Mouse (Mus musculus) forebrain, embryonic 11.5 days (tissue): ENCODE measurements at regions not wholly inside any gene's neighbourhood (a gene's known extent, or its start where the extent isn't known, plus 50 kb on each side); places are given as distances from the start of the nearest gene placed in this dataset.
"Not testable (repeated sequence)": the region's sequence is repeated elsewhere in the genome, so short reads cannot be mapped to it uniquely, and the experiment has no call there.

ENCODE experiments used
- ATAC-seq: fragments of 200-750 bp; cut with Nextera tagmentation; replicated peaks from 2 replicates; pipeline ENCODE4 v1.8.0; 2017; ENCODE audit warnings: moderate TSS enrichment; ENCODE audit not compliant: low FRiP score
- DNase-seq: peaks from one replicate; pipeline ENCODE4 v3.0.0-alpha.2; 2017; ENCODE audit warnings: low spot score
- H3K27ac ChIP-seq: fragments of 300-500 bp; sonication (generic); 2 replicates; pipeline ENCODE4 v1.5.1; 2014; ENCODE audit warnings: low read depth, low read length
- H3K27me3 ChIP-seq: fragments of 300-500 bp; sonication (generic); 2 replicates; pipeline ENCODE4 v1.6.1; 2014; ENCODE audit warnings: mild to moderate bottlenecking, low read length, mixed read lengths; ENCODE audit not compliant: control insufficient read depth, insufficient read depth
- H3K36me3 ChIP-seq: fragments of 300-500 bp; sonication (generic); 2 replicates; pipeline ENCODE4 v1.6.1; 2014; ENCODE audit warnings: mild to moderate bottlenecking, low read length, moderate library complexity, mixed read lengths; ENCODE audit not compliant: control insufficient read depth, insufficient read depth
- H3K4me1 ChIP-seq: fragments of 300-500 bp; sonication (generic); replicated peaks from 2 replicates; pipeline ENCODE4 v1.6.1; 2014; ENCODE audit warnings: low read length, mixed read lengths; ENCODE audit not compliant: control insufficient read depth, insufficient read depth
- H3K4me2 ChIP-seq: fragments of 300-500 bp; sonication (generic); 2 replicates; pipeline ENCODE4 v1.6.1; 2014; ENCODE audit warnings: low read depth, mild to moderate bottlenecking, low read length, moderate library complexity, mixed read lengths; ENCODE audit not compliant: severe bottlenecking
- H3K4me3 ChIP-seq: fragments of 300-500 bp; sonication (generic); 2 replicates; pipeline ENCODE4 v1.5.1; 2014; ENCODE audit warnings: low read depth, low read length
- H3K9ac ChIP-seq: fragments of 300-500 bp; sonication (generic); 2 replicates; pipeline ENCODE4 v1.6.1; 2014; ENCODE audit warnings: low read length
- H3K9me3 ChIP-seq: fragments of 300-500 bp; sonication (generic); 2 replicates; pipeline ENCODE4 v1.6.1; 2016; ENCODE audit warnings: low read length, mixed read lengths; ENCODE audit not compliant: control insufficient read depth
- WGBS: fragments of 180-500 bp; shearing (Covaris S2); extraction: QIAGEN DNeasy Blood & Tissue Kit; methylation state at CpG from one replicate; pipeline ENCODE4 v1.1.7; 2014; 5-methylcytosine and 5-hydroxymethylcytosine counted together

- no peak for DNase-seq
- no peaks in the 10 kb centered on the region for H3K27me3 ChIP-seq
- no peak for ATAC-seq
- H3K4me2 ChIP-seq = no peak overlapping the region
- no peaks in the 10 kb centered on the region for H3K4me1 ChIP-seq
- no peaks in the 10 kb centered on the region for H3K36me3 ChIP-seq
- no peak overlapping the region for H3K27ac ChIP-seq
- WGBS = 85% methylated on average over 2 of the region's 2 CpGs
- H3K9me3 ChIP-seq = no peaks in the 10 kb centered on the region
- no peak overlapping the region for H3K9ac ChIP-seq
- no peak overlapping the region for H3K4me3 ChIP-seq
Measured at GRCm38 (mm10) chr3:7712466-7712865, 1092.2 kb upstream of the 1700008P02Rik start.

GRCm38 (mm10) chr3:7708609-7709008 lies 1088.4 kb upstream of the 1700008P02Rik start:
- no peak for ATAC-seq

GRCm38 (mm10) chr3:7683536-7683935 lies 1063.3 kb upstream of the 1700008P02Rik start:
- no peaks in the 10 kb centered on the region for H3K27me3 ChIP-seq
- no peak overlapping the region for H3K9ac ChIP-seq
- ATAC-seq (no peak), DNase-seq (no peak)
- no peak overlapping the region for H3K4me3 ChIP-seq
- no peak overlapping the region for H3K4me2 ChIP-seq
- H3K27ac ChIP-seq = no peak overlapping the region
- no peaks in the 10 kb centered on the region for H3K4me1 ChIP-seq
- no peaks in the 10 kb centered on the region for H3K9me3 ChIP-seq
- no peaks in the 10 kb centered on the region for H3K36me3 ChIP-seq
- WGBS = 84% methylated on average over 1 of the region's 1 CpGs

More at GRCm38 (mm10) chr3:7708609-7709008, 1088.4 kb upstream of the 1700008P02Rik start:
- WGBS = 75% methylated on average over 2 of the region's 2 CpGs
- no peaks in the 10 kb centered on the region for H3K9me3 ChIP-seq
- no peaks in the 10 kb centered on the region for H3K4me1 ChIP-seq
- no peak for DNase-seq
- no peak overlapping the region for H3K9ac ChIP-seq
- no peak overlapping the region for H3K4me3 ChIP-seq
- no peaks in the 10 kb centered on the region for H3K36me3 ChIP-seq
- H3K27ac ChIP-seq = no peak overlapping the region
- no peak overlapping the region for H3K4me2 ChIP-seq
- no peaks in the 10 kb centered on the region for H3K27me3 ChIP-seq

- 30% methylated on average over 3 of the region's 3 CpGs for WGBS
- H3K36me3 ChIP-seq = not testable (repeated sequence)
Measured at GRCm38 (mm10) chr3:7682816-7683215, 1062.6 kb upstream of the 1700008P02Rik start.

GRCm38 (mm10) chr3:7682311-7682710 lies 1062.1 kb upstream of the 1700008P02Rik start:
- no peak overlapping the region for H3K27ac ChIP-seq
- WGBS = 74% methylated on average over 3 of the region's 3 CpGs
- no peaks in the 10 kb centered on the region for H3K9me3 ChIP-seq
- H3K27me3 ChIP-seq = no peaks in the 10 kb centered on the region
- no peak overlapping the region for H3K4me3 ChIP-seq
- no peaks in the 10 kb centered on the region for H3K36me3 ChIP-seq
- H3K4me2 ChIP-seq = no peak overlapping the region
- no peak for DNase-seq
- H3K9ac ChIP-seq = no peak overlapping the region
- no peak for ATAC-seq
- no peaks in the 10 kb centered on the region for H3K4me1 ChIP-seq

More at GRCm38 (mm10) chr3:7682816-7683215, 1062.6 kb upstream of the 1700008P02Rik start:
- ATAC-seq, H3K27ac ChIP-seq, H3K27me3 ChIP-seq, H3K9me3 ChIP-seq, H3K4me3 ChIP-seq, H3K4me2 ChIP-seq, H3K4me1 ChIP-seq, DNase-seq, H3K9ac ChIP-seq: not testable (repeated sequence)

GRCm38 (mm10) chr3:7669956-7670355 lies 1049.7 kb upstream of the 1700008P02Rik start:
- Histone ChIP-seq H3K4me3 (no peak overlapping the region), H3K27ac (no peak overlapping the region), H3K4me1 (no peaks in the 10 kb centered on the region), H3K4me2 (no peak overlapping the region), H3K27me3 (no peaks in the 10 kb centered on the region), H3K9ac (no peak overlapping the region), H3K36me3 (no peaks in the 10 kb centered on the region), H3K9me3 (no peaks in the 10 kb centered on the region)
- DNase-seq = no peak
- WGBS = 92% methylated on average over 6 of the region's 6 CpGs
- no peak for ATAC-seq

- ATAC-seq = not testable (repeated sequence)
Measured at GRCm38 (mm10) chr3:7667851-7668250, 1047.6 kb upstream of the 1700008P02Rik start.

GRCm38 (mm10) chr3:7666391-7667142 lies 1046.3 kb upstream of the 1700008P02Rik start:
- H3K27ac ChIP-seq, H3K9ac ChIP-seq, DNase-seq, H3K4me2 ChIP-seq, H3K9me3 ChIP-seq, H3K4me1 ChIP-seq, H3K27me3 ChIP-seq, H3K36me3 ChIP-seq, H3K4me3 ChIP-seq, ATAC-seq: not testable (repeated sequence)
- 88% methylated on average over 9 of the region's 9 CpGs for WGBS

More at GRCm38 (mm10) chr3:7667851-7668250, 1047.6 kb upstream of the 1700008P02Rik start:
- H3K27me3 ChIP-seq, DNase-seq, H3K4me1 ChIP-seq, H3K9ac ChIP-seq, H3K27ac ChIP-seq, H3K36me3 ChIP-seq, H3K4me2 ChIP-seq, H3K4me3 ChIP-seq, H3K9me3 ChIP-seq: not testable (repeated sequence)
- WGBS = 74% methylated on average over 5 of the region's 5 CpGs
